Mouse (Mus musculus): Measurements from ENCODE around the gene Xlr3c. TPM values are rescaled to one million over a fixed set of nuclear protein-coding genes. Genes with fewer than 3 reads are reported as not detected.

Xlr3c gene
- polyA plus RNA-seq (2012; rRNA removed): not detected in 2 replicates

GRCm38 (mm10) chrX:73265270-73265669 lies at the start of gene Xlr3c:
Gene Xlr3c (minus strand): TSS chrX:73265390.

GRCm38 (mm10) chrX:73292876-73293275 lies 27.7 kb upstream of the Xlr3c start, which contains the start of the genes Xlr5a and Xlr5c:
Gene Xlr5a (minus strand): TSS chrX:73292976.
Gene Xlr5c (minus strand): TSS chrX:73292976.

GRCm38 (mm10) chrX:73242821-73243325 lies 22.3 kb downstream of the Xlr3c start, which contains the start of gene Xlr4c:
Gene Xlr4c (minus strand): TSS chrX:73243130.

GRCm38 (mm10) chrX:73227914-73228605 lies 37.1 kb downstream of the Xlr3c start, which contains the start of gene F8a:
Gene F8a (plus strand): TSS chrX:73228291.

GRCm38 (mm10) chrX:73213819-73214564 lies 51.2 kb downstream of the Xlr3c start, which contains the start of gene Xlr4b:
Gene Xlr4b (plus strand): TSS chrX:73214333.

Other genes with a start within 250 kb of the Xlr3c start
- gene Pnma5, start 228.3 kb downstream of the Xlr3c start, polyA plus RNA-seq (2012; rRNA removed): 0.14 and 0.17 TPM in 2 replicates
- 0.03 TPM in 1 of 2 replicates, not detected in the other for gene Pnma3, start 200.6 kb downstream of the Xlr3c start, polyA plus RNA-seq (2012; rRNA removed)
- gene Xlr4a, start 182.9 kb downstream of the Xlr3c start, polyA plus RNA-seq (2012; rRNA removed): 0.12 TPM in 1 of 2 replicates, not detected in the other
- 0.41 and 0.93 TPM in 2 replicates for gene Xlr3a, start 168.3 kb downstream of the Xlr3c start, polyA plus RNA-seq (2012; rRNA removed)
- gene Gm14685, start 148.3 kb downstream of the Xlr3c start, polyA plus RNA-seq (2012; rRNA removed): 0.20 TPM in 1 of 2 replicates, not detected in the other
- gene Xlr5b, start 116.6 kb downstream of the Xlr3c start, polyA plus RNA-seq (2012; rRNA removed): not detected in 2 replicates
- gene DXBay18, start 115.9 kb downstream of the Xlr3c start, polyA plus RNA-seq (2012; rRNA removed): 0.12 TPM in 1 of 2 replicates, not detected in the other
- gene Spin2d, start 88.4 kb downstream of the Xlr3c start, polyA plus RNA-seq (2012; rRNA removed): not detected in 2 replicates
- gene Xlr3b, start 73.2 kb downstream of the Xlr3c start, polyA plus RNA-seq (2012; rRNA removed): 0.33 and 1.5 TPM in 2 replicates
- gene Xlr4b, start 51.1 kb downstream of the Xlr3c start, polyA plus RNA-seq (2012; rRNA removed): 0.17 and 0.23 TPM in 2 replicates
- 26.3 and 35.3 TPM in 2 replicates for gene F8a, start 37.1 kb downstream of the Xlr3c start, polyA plus RNA-seq (2012; rRNA removed)
- gene Xlr4c, start 22.3 kb downstream of the Xlr3c start, polyA plus RNA-seq (2012; rRNA removed): 0.09 and 0.10 TPM in 2 replicates
- 0.09 TPM in 1 of 2 replicates, not detected in the other for gene Xlr5a, start 27.6 kb upstream of the Xlr3c start, polyA plus RNA-seq (2012; rRNA removed)
- gene Xlr5c, start 27.6 kb upstream of the Xlr3c start, polyA plus RNA-seq (2012; rRNA removed): not detected in 2 replicates
- gene Gm45015, start 71.5 kb upstream of the Xlr3c start, polyA plus RNA-seq (2012; rRNA removed): not detected in 2 replicates
- gene Zfp275, start 77.2 kb upstream of the Xlr3c start, polyA plus RNA-seq (2012; rRNA removed): 20.8 and 25.1 TPM in 2 replicates
- 0.06 TPM in 2 replicates for gene Gm18336, start 133.3 kb upstream of the Xlr3c start, polyA plus RNA-seq (2012; rRNA removed)
- gene Zfp92, start 145.7 kb upstream of the Xlr3c start, polyA plus RNA-seq (2012; rRNA removed): 0.33 and 0.40 TPM in 2 replicates
- 0.37 and 1.00 TPM in 2 replicates for gene Trex2, start 170.0 kb upstream of the Xlr3c start, polyA plus RNA-seq (2012; rRNA removed)
- 29.6 and 34.1 TPM in 2 replicates for gene Haus7, start 193.7 kb upstream of the Xlr3c start, polyA plus RNA-seq (2012; rRNA removed)
- gene Bgn, start 218.2 kb upstream of the Xlr3c start, polyA plus RNA-seq (2012; rRNA removed): 303 and 470 TPM in 2 replicates
- 3.0 and 5.3 TPM in 2 replicates for gene Atp2b3, start 237.7 kb upstream of the Xlr3c start, polyA plus RNA-seq (2012; rRNA removed)

Measured in ovary, adult 2 months (tissue).